Mouse (Mus musculus): ENCODE data around the gene Gm10184.
"Not testable (repeated sequence)": the region's sequence is repeated elsewhere in the genome, so short reads cannot be mapped to it uniquely, and the experiment has no call there.

The Gm10184 gene

GRCm38 (mm10) chr17:89910349-89910748 is at the start of gene Gm10184:
Gene Gm10184 (minus strand): TSS chr17:89910449.
- in situ Hi-C loops (cut with MboI, MseI), result no loop called here

- in situ Hi-C loops (cut with MboI, MseI), result no loop called here
Observed at GRCm38 (mm10) chr17:89933950-89934349, 23.7 kb upstream of the Gm10184 start.

- in situ Hi-C loops (cut with MboI, MseI), result no loop called here
Observed at GRCm38 (mm10) chr17:89907686-89908085, 2.6 kb downstream of the Gm10184 start.

DNA sequence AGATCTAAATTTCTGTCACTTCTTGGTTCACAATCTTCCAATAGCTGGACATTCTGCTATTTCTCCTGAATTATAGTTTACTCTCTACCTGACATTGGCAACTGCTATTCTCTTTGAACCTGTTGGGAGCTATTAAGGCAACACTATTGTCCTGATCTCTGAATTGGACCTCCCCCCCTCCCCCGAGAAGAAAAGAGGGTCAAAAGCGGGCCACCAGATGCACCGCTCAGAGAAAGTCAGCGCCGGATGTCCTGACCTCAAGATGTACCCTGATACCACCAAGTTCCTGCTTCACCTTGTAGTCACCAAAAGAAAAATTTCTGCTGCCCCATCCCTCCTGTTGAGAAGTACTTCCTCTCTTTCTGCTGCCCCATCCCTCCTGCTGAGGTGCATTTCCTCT is 5.5 kb downstream of the Gm10184 start:
- in situ Hi-C loops (cut with MboI, MseI), result not testable (repeated sequence)

DNA sequence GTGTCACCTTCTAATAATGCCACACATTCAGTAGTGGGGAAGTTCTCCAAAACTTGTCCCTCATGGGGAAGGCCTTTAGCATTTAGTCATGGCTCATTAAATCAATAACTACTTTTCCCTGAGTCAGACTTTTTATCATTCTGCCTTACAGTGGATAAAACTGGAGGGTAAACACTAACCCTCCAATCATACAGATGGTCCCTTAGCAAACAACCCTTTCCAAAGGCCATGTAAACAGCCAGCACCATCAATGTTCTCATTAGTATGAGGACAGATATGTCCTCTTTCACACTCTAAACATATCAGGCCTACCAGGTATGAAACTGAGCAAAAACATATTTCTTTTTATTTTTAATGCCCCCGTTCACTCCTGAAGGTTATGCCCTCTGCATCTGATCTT is 7.5 kb downstream of the Gm10184 start:
- in situ Hi-C loops (cut with MboI, MseI), result no loop called here

DNA sequence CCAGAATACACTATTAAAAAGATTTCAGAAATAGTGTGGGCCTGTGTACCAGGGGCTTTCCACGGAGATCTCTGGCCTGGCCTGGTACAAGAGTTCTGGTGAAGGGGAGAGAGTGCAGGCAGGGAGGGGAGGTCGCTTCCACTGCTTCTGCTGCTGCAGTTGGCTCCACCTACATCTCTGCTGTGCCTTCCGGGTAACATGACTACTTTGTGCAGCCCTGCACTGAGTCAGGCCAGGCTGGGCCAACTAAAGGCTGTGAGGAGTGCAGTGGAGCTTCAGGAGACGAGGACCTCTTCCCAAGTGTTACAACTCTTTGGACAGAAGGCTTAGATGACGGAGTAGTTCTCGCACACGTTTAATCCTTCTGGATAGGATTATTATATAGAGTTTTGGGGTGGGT is 9.6 kb downstream of the Gm10184 start:
- in situ Hi-C loops (cut with MboI, MseI), result no loop called here

DNA sequence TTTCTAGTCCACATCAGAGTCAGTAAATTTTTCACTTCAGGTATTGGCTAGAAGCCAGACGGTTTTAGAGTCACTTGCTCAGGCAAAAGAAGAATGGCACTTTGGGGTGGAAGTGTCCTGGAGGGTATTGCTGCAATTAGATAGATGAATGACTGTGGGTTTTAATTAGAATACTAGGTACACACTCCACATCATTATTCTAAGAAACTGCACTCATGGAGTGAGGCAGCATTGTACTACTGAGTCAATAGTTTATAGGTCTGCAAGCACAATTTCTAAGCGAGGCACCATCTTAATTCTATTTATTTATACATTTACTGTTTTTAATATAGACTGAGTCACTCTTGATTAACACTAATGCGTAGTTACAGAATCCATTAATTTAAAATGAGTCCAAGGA is 10.4 kb downstream of the Gm10184 start:
- in situ Hi-C loops (cut with MboI, MseI), result no loop called here

- in situ Hi-C loops (cut with MboI, MseI), result no loop called here
Observed at GRCm38 (mm10) chr17:89864996-89865395, 45.3 kb downstream of the Gm10184 start.
